Mouse (Mus musculus): ENCODE results near the gene Atp23. TPM values are rescaled to one million over a fixed set of nuclear protein-coding genes. Genes with fewer than 3 reads are reported as not detected.

Gene Atp23
- total RNA-seq, 2 experiments from 2014 or later, result 7.4 to 8.9 TPM

DNA sequence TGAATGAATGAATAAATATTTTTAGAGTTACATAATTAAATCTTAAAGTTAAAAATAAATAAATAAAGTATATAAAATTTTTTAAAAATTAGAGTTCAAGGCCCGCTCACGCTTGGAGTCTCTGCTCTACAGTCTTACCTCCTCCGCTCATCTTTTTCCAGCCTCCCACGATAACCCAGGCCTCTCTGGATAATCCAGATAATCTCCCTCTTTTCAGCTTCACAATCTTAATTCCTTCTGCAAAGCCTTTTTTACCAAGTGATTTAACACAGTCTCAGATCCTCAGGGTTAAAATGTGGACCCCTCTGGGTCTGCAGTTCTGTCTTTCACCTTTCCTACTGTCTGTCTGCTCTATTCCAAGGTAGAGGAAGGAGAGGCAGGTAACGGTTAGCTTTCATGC lies 13.1 kb upstream of the Atp23 start:
- DNase-seq (ENCODE audit: low spot score in 2 of 2), result no peak

DNA sequence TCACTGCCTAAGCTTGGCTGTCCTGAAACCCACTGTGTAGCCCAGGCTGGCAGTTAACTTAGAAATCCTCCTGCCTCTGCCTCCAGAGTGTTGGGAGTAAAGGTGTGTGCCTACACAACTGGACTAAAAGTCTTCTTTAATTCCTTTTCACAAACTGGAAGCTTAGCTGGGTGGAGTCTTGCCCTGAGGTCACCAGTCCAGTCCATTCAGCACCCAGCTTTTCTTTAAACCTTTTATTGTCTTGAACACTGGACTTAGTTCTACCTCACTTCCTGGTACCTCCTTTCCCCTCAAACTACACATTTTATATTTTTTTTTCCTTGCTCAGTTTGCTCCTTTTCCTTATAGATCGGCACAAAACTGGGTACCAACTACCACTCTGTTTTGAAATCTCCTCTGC lies 10.3 kb upstream of the Atp23 start:
- DNase-seq (ENCODE audit: low spot score in 2 of 2), result no peak

DNA sequence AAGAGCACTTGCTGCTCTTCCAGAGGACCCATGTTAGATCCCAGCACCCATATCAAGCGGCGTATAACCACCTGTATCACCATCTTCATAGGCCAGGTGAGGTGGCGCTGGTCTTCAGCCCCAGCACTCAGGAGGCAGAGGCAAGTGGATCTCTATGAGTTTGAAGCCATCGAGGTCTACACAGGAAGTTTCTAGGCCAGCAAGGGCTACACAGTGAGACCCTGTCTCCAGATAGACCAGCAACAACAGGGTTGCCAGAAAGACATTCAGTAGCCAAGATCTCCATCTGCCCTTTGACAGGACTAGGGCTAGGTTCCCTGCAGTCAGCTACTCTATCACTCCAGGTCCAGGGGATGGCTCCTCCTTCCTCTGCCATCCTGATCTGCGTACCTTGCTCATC lies 5.7 kb upstream of the Atp23 start:
- no peak for DNase-seq (ENCODE audit: low spot score in 2 of 2)

GRCm38 (mm10) chr10:126905650-126906075 lies 4.5 kb upstream of the Atp23 start:
- DNase-seq (ENCODE audit: low spot score in 2 of 2), result peak; percentile 91 to 95

DNA sequence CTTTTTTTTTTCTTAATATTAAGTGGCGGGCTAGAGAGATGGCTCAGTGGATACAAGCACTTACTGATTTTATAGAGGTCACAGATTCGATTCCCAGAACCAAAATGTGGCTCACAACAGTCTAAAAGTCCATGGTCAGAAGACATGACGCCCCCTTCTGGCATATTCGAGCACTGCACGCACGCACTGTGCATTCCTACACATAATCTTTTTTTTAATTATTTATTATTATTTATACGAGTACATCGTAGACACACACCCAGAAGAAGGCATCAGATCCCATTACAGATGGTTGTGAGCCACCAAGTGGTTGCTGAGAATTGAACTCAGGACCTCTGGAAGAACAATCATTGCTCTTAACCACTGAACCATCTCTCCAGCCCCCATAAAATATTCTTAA lies 3.9 kb upstream of the Atp23 start:
- DNase-seq (ENCODE audit: low spot score in 2 of 2), result no peak

DNA sequence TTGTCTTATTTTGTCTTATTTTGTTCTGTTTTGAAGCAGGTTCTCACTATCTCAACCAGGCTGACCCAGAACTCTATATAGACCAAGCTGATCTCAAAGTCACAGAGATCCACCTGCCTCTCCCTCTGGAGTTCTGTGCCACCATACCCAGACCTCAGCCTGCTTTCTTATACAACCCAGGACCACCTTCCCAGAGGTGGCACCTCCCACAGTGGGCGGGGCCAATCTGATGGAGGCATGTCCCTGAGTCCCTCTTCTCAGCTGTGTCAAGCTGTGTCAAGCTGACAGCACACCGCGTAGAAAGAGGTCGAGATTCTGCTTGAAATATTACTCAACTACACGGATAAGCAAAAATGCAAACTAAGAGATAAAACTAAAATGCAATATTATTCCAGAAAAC lies 3.1 kb upstream of the Atp23 start:
- no peak for DNase-seq (ENCODE audit: low spot score in 2 of 2)

- no peak for DNase-seq (ENCODE audit: low spot score in 2 of 2)
Measured at GRCm38 (mm10) chr10:126901488-126901843, 311 bp upstream of the Atp23 start.

- DNase-seq (ENCODE audit: low spot score in 2 of 2), result no peak
Measured at GRCm38 (mm10) chr10:126895891-126896290, 5.3 kb downstream of the Atp23 start.

- DNase-seq (ENCODE audit: low spot score in 2 of 2), result no peak
Measured at GRCm38 (mm10) chr10:126894061-126894460, 7.1 kb downstream of the Atp23 start.

GRCm38 (mm10) chr10:126893145-126893544 lies 8.0 kb downstream of the Atp23 start:
- DNase-seq (ENCODE audit: low spot score in 2 of 2), result no peak

GRCm38 (mm10) chr10:126873755-126874154 lies 27.4 kb downstream of the Atp23 start:
- no peak for DNase-seq (ENCODE audit: low spot score in 2 of 2)

- no peak for DNase-seq (ENCODE audit: low spot score in 2 of 2)
Measured at GRCm38 (mm10) chr10:126872256-126872655, 28.9 kb downstream of the Atp23 start.

- DNase-seq (ENCODE audit: low spot score in 2 of 2), result peak; percentile 79 to 89
Measured at GRCm38 (mm10) chr10:126869372-126870318, 31.5 kb downstream of the Atp23 start.

DNA sequence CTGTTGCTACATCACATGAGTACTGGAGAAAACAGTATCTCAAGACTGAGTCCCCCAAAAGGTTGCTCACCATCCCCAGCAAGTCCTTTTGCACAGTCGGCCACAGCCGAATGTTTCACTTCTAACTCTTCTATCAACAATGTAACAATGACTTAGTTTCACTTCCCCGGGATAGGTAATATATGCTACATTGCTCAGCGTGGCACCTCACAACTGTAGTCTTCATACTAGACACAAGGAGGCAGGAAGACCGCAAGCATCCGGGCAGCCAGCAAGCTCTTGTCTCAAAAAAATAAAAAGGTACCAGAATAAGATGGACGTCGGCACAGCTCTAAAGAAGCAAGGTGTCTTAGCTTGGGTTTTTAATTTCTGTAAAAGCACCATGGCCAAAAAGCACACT lies 35.9 kb downstream of the Atp23 start:
- DNase-seq (ENCODE audit: low spot score in 2 of 2), result no peak

DNA sequence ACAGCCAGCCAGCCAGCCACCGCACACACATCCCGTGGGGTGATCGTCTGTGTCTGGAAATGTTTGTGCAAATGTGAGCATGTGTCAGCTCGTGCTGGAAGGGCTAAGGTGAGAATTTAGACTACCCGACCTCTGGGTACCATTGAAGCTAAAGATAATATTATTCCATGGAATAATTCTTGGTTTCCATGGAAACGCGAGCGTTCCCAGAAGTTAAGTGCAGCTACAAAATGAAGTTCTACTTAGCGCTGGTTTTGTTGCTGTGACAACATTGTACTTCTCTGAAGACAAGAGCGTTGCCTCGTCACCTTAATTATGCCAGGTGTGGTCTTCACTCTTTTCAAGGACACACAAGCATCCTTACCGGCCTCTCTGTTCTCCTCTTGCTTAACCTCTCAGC lies 39.0 kb downstream of the Atp23 start:
- DNase-seq (ENCODE audit: low spot score in 2 of 2), result peak in 1 of 2 experiments; percentile 34

DNA sequence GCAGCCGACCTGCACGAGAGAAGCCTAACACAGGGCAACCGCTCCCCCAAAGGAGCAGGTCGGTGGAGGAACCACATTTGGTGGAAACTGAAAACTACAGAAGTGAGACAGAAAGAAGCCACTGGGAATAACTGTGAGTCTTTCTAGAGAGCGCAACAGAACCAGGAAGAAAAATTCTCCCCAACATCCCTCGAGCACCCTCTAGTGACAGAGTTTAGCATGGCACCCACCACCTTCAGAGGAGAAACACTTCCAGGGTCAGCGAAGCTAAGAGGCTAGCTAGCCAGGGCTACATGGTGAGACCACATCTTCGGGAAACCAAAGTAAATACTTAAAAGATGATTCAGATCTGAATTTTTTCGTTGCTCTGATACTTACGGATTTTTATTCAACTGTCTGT lies 47.9 kb downstream of the Atp23 start:
- peak; percentile 16 to 41 for DNase-seq (ENCODE audit: low spot score in 2 of 2)

- DNase-seq (ENCODE audit: low spot score in 2 of 2), result peak; percentile 42 to 81
Measured at GRCm38 (mm10) chr10:126845309-126845911, 55.7 kb downstream of the Atp23 start.

GRCm38 (mm10) chr10:126844689-126845088 lies 56.5 kb downstream of the Atp23 start:
- peak; percentile 54 to 89 for DNase-seq (ENCODE audit: low spot score in 2 of 2)

- no peak for DNase-seq (ENCODE audit: low spot score in 2 of 2)
Measured at GRCm38 (mm10) chr10:126840266-126840665, 60.9 kb downstream of the Atp23 start.

GRCm38 (mm10) chr10:126833006-126833405 lies 68.1 kb downstream of the Atp23 start:
- DNase-seq (ENCODE audit: low spot score in 2 of 2), result peak in 1 of 2 experiments; percentile 59

GRCm38 (mm10) chr10:126831329-126831728 lies 69.8 kb downstream of the Atp23 start:
- no peak for DNase-seq (ENCODE audit: low spot score in 2 of 2)

DNA sequence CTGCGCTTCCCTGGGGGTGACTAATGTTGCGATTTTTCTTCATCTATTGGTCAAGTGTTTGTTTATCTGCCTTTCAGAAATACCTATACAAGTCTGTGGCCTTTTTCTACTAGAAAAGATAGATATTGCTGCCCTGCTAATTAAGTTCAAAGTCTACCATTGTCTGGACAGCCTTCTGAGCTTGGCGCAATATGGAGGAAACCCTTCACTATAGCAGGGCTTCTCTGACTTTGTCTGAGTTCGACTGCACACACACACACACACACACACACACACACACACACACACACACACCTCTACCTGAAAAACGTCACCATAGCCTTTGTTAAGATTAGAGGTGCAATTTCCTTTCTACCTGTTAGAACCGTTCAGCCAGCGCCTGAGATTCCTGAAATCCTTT lies 72.5 kb downstream of the Atp23 start:
- DNase-seq (ENCODE audit: low spot score in 2 of 2), result no peak

Measured in layer of hippocampus, adult 18-20 months (tissue).